Mouse (Mus musculus) heart, embryonic 13.5 days (tissue): Measurements from ENCODE around the gene Apoh. TPM values are rescaled to one million over a fixed set of nuclear protein-coding genes. Genes with fewer than 3 reads are reported as not detected.

Experiments
- ATAC-seq: fragments of 200-750 bp; cut with Nextera tagmentation; 2 replicates; pipeline ENCODE4 v1.8.0; 2017; ENCODE audit warnings: moderate TSS enrichment; ENCODE audit not compliant: insufficient number of reproducible peaks, low FRiP score, low TSS enrichment; ENCODE audit errors: extremely low read depth
- H3K27ac ChIP-seq: fragments of 300-500 bp; sonication (generic); replicated peaks from 2 replicates; pipeline ENCODE4 v1.5.1; 2015; ENCODE audit warnings: moderate library complexity, mild to moderate bottlenecking, inconsistent platforms
- H3K27me3 ChIP-seq: fragments of 300-500 bp; sonication (generic); replicated peaks from 2 replicates; pipeline ENCODE4 v1.6.1; 2015; ENCODE audit warnings: mild to moderate bottlenecking, inconsistent platforms
- H3K36me3 ChIP-seq: fragments of 300-500 bp; sonication (generic); 2 replicates; pipeline ENCODE4 v1.6.1; 2015; ENCODE audit warnings: mild to moderate bottlenecking, inconsistent platforms
- H3K4me1 ChIP-seq: fragments of 300-500 bp; sonication (generic); 2 replicates; pipeline ENCODE4 v1.6.1; 2015; ENCODE audit warnings: inconsistent platforms
- H3K4me2 ChIP-seq: fragments of 300-500 bp; sonication (generic); 2 replicates; pipeline ENCODE4 v1.6.1; 2015; ENCODE audit warnings: inconsistent platforms, mild to moderate bottlenecking, moderate library complexity
- H3K4me3 ChIP-seq: fragments of 300-500 bp; sonication (generic); 2 replicates; pipeline ENCODE4 v1.5.1; 2015; ENCODE audit warnings: moderate library complexity, mild to moderate bottlenecking, inconsistent platforms
- H3K9ac ChIP-seq: fragments of 300-500 bp; sonication (generic); 2 replicates; pipeline ENCODE4 v1.6.1; 2015; ENCODE audit warnings: inconsistent platforms, mild to moderate bottlenecking, moderate library complexity
- H3K9me3 ChIP-seq: fragments of 300-500 bp; sonication (generic); 2 replicates; pipeline ENCODE4 v1.6.1; 2016; ENCODE audit warnings: inconsistent platforms
- WGBS: fragments of 180-500 bp; shearing (Covaris S2); methylation state at CpG from one replicate; pipeline ENCODE4 v1.1.7; 2015; ENCODE audit warnings: mixed read lengths; 5-methylcytosine and 5-hydroxymethylcytosine counted together
- polyA plus RNA-seq: library from polyadenylated mRNA; unstranded; fragments of >200 nt; fragmentation: Nextera tagmentation; extraction: Ambion mirVana; gene quantifications from 2 replicates; pipeline ENCODE4 v1.2.1, GENCODE M21; 2015

Gene Apoh
- polyA plus RNA-seq, result 1.4 and 4.7 TPM in 2 replicates

DNA sequence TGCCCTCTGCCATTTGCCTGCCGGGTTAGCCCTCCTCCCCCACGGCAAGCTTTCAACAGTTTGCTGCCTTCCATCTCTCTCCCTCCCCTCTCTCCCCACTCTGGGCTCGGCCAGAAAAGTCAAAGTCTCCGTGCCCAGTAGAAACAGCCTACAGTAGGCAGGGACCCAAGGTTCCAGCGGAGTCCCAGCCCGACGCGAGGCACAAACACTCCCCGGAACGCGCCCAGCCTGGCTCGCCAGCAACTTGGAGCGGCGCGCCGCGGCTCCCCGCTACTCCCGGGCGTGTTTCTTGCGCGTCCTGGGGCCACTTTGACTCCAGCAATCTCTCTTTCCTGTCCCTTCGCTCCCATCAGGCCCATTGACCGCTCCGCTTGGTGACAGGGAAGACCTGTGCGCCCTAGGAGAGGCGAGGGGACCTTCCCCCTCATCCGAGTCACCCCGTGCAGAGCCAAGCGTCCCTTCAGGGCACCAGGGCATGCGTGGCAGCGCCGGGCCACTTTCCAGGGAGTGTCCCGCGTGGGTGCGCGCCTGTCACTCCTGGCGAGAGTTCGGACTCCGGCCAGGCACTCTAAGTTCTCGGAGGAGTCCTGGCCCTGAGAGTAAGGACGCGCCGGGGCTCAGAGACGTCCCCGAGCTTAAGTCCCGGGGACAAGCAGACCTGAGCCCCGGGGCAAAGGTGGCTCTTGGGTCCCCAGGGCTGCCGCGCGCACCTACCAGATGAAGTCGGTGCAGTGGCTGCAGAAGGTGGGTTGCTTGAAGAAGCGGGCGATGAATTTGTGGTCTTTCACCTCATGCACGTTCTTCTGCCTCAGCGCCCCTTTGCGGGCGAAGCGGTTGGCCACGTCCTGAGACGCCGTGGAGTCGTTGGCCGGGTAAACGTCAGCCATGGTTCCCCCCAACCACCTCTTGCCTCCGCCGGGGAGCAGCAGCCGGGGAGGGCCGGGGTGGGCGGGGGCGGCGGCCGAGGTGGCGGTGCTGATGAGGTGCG is at the start of gene Apoh:
Gene Apoh (plus strand): TSS at position 574 of the 988 bp plus-strand sequence.
- H3K27me3 ChIP-seq, result peaks cover 8% of the 10 kb centered on the region; the same call in 1 of the 2 replicates
- peaks cover 23% of the 10 kb centered on the region for H3K4me1 ChIP-seq
- ATAC-seq, result 0 out of 2 replicates have a peak, but pooled peaks have one; percentile 23
- H3K27ac ChIP-seq, result peak within 1 kb of the TSS; percentile 90
- H3K9me3 ChIP-seq, result no peaks in the 10 kb centered on the region
- peak within 1 kb of the TSS; percentile 96 for H3K9ac ChIP-seq
- peaks cover 9% of the 10 kb centered on the region for H3K36me3 ChIP-seq
- peak within 1 kb of the TSS; percentile 99 for H3K4me2 ChIP-seq
- WGBS, result under 1% methylated on average over 74 of the region's 75 CpGs
- peak within 1 kb of the TSS; percentile 94 for H3K4me3 ChIP-seq

DNA sequence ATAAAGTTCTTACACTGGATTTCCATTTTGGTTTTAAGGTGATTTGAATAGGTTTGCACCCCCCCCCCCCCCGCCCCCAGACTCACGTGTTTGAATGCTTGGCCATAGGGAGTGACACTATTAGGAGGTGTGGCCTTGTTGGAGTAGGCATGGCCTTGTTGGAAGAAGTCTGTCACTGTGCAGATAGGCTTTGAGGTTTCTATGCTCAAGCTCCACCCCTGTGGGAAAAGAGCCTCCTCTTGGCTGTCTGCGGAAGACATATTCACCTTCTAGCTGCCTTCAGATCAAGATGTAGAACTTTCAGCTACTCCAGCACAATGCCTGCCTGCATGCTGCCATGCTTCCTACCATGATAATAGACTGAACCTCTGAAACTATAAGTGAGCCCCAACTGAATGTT is 49.3 kb upstream of the Apoh start:
- 66% methylated on average over 3 of the region's 3 CpGs for WGBS
- Histone ChIP-seq H3K4me2 (no peak overlapping the region), H3K27ac (no peak overlapping the region), H3K36me3 (no peaks in the 10 kb centered on the region), H3K4me3 (no peak overlapping the region), H3K9ac (no peak overlapping the region), H3K9me3 (no peaks in the 10 kb centered on the region), H3K4me1 (0 out of 2 replicates have a peak, but pooled peaks cover 8% of the 10 kb centered on the region), H3K27me3 (no peaks in the 10 kb centered on the region)
- ATAC-seq, result no peak

DNA sequence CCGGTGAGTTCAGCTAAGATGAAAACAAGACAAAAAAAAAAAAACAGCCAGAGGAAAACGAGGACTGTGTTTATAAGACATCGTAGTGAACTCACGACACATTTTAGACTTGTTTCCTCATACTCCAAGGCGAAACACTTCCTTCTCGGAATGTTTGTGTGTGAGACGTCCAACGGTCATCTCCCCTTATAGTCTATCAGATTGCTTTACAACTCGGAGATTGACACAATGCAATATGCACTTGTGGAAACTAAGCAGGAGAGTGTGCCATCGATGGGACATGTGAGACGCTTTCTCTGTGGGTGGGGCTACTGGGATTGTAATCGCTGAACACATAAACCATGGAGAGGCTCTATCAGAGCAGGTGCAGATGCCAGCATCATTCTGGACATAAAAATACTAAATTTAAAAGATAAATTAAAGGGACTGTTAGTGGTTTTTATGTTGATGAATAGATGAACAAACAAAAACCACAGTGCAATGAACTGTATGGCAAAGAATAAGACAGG is 48.8 kb upstream of the Apoh start:
- 0 out of 2 replicates have a peak, but pooled peaks cover 8% of the 10 kb centered on the region for H3K4me1 ChIP-seq
- H3K4me2 ChIP-seq, result no peak overlapping the region
- no peak overlapping the region for H3K4me3 ChIP-seq
- H3K9ac ChIP-seq, result no peak overlapping the region
- no peak for ATAC-seq
- no peaks in the 10 kb centered on the region for H3K9me3 ChIP-seq
- H3K27me3 ChIP-seq, result no peaks in the 10 kb centered on the region
- no peaks in the 10 kb centered on the region for H3K36me3 ChIP-seq
- WGBS, result 89% methylated on average over 12 of the region's 12 CpGs
- no peak overlapping the region for H3K27ac ChIP-seq

DNA sequence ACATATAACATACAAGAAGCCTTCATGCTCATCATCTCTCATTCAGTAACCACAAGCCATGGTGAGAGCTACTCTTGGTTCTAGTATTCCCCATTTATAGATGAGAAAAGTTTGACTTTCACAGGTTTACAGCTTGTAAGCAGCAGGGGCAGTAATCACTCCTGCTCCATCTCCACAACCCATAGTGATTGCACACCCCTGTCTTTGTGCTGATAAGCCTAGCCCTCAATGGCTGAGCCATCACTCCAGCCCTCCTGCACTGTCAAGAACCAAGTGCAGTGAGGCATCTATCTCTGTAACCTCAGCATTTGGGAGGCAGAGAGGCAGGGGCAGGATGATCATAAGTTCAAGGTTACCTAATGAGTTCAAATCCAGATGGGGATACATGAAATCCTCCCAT is 47.8 kb upstream of the Apoh start:
- Histone ChIP-seq H3K4me3 (no peak overlapping the region), H3K27me3 (no peaks in the 10 kb centered on the region), H3K4me2 (no peak overlapping the region), H3K27ac (no peak overlapping the region), H3K4me1 (peaks cover 10% of the 10 kb centered on the region; the same call in 1 of the 2 replicates), H3K36me3 (no peaks in the 10 kb centered on the region), H3K9ac (no peak overlapping the region), H3K9me3 (no peaks in the 10 kb centered on the region)
- no peak for ATAC-seq

DNA sequence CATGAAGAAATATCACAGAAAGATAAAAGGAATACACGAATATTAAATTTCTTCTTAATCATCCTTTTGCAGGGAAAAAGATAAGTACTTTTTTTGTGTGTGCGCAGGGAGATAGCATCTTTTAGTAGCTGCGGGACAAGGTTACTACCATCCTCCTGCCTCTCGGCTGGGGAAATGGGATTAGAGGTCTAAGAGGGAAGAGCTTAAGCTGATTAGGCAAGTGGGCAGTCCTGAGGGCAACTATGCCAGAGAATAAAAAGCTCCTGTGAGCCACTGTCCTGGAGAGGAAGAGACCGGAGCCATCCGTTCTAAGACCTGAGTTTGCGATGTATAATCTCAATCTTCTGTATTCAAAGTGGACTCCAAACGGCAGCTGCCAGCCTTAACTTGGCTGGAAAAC is 45.2 kb upstream of the Apoh start:
- Histone ChIP-seq H3K27ac (no peak overlapping the region), H3K4me3 (no peak overlapping the region), H3K4me2 (no peak overlapping the region), H3K9ac (no peak overlapping the region), H3K4me1 (peaks cover 9% of the 10 kb centered on the region), H3K27me3 (no peaks in the 10 kb centered on the region), H3K36me3 (no peaks in the 10 kb centered on the region), H3K9me3 (no peaks in the 10 kb centered on the region)
- ATAC-seq, result no peak
- WGBS, result 51% methylated on average over 8 of the region's 8 CpGs

DNA sequence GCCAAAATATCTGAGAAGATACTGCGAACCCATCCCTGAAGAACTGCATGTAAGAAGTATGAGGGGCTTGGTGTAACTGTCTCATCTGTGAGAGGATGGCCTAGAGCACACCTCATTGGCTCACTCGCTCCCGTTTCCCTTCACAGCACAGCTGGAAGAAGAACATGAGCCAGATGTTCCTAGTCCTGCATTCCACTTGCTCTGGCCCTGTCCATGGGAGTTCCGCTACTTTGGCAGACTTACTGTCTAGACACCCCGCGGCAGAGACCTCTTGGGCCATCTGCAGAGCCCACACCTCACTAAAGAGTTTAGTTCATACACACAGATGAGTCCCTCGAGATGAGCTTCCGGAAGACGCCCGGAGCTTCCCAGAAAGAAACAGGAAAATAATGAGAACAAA is 43.2 kb upstream of the Apoh start:
- Histone ChIP-seq H3K9ac (no peak overlapping the region), H3K9me3 (no peaks in the 10 kb centered on the region), H3K36me3 (no peaks in the 10 kb centered on the region), H3K27ac (no peak overlapping the region), H3K4me3 (no peak overlapping the region), H3K4me2 (no peak overlapping the region), H3K4me1 (peaks cover 9% of the 10 kb centered on the region), H3K27me3 (no peaks in the 10 kb centered on the region)
- no peak for ATAC-seq
- 83% methylated on average over 10 of the region's 10 CpGs for WGBS

DNA sequence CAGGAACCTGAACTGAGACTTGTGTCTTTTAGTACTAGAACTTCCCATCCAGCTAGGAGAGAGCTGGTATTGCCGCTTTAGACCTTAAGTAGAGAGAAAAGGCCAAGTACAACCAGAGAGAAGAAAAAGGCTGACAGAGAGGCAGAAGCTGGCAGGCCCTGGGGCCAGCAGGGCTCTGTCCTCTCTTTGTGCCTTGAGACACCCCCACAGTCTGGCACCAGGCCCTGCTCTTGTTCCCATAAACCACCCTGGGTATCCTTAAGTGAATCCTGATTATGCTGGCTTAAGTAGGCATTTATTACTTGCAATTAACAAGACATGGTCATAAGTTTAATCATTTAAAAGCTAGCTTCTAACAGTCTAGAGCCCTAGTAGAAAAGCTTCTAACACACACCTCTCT is 42.7 kb upstream of the Apoh start:
- 92% methylated on average over 1 of the region's 1 CpGs for WGBS
- Histone ChIP-seq H3K9ac (no peak overlapping the region), H3K4me3 (no peak overlapping the region), H3K27me3 (no peaks in the 10 kb centered on the region), H3K36me3 (no peaks in the 10 kb centered on the region), H3K9me3 (no peaks in the 10 kb centered on the region), H3K4me1 (peaks cover 9% of the 10 kb centered on the region), H3K27ac (no peak overlapping the region), H3K4me2 (no peak overlapping the region)
- ATAC-seq, result no peak

DNA sequence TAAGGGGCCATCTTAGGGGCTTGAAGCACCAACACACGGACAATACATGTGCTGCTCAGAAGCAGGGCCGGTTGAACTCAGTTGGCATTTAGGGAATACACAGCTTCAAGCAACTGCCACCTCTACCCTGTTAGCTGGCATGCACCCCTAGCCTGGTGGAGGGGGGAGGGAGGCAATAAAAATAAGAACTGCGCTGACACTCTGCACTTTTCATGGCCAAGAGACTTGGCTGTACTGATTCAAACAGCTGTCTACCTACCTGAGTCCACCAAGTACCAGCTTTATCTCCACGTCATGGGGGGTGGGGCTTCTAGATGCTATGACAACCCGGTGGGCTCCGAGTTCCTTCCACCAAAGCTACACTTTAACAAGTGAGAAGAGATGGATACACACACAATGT is 42.1 kb upstream of the Apoh start:
- H3K36me3 ChIP-seq, result no peaks in the 10 kb centered on the region
- H3K9ac ChIP-seq, result no peak overlapping the region
- H3K4me1 ChIP-seq, result peaks cover 9% of the 10 kb centered on the region
- no peak overlapping the region for H3K4me2 ChIP-seq
- H3K9me3 ChIP-seq, result no peaks in the 10 kb centered on the region
- H3K27me3 ChIP-seq, result no peaks in the 10 kb centered on the region
- WGBS, result 77% methylated on average over 6 of the region's 6 CpGs
- H3K4me3 ChIP-seq, result no peak overlapping the region
- H3K27ac ChIP-seq, result no peak overlapping the region
- no peak for ATAC-seq

DNA sequence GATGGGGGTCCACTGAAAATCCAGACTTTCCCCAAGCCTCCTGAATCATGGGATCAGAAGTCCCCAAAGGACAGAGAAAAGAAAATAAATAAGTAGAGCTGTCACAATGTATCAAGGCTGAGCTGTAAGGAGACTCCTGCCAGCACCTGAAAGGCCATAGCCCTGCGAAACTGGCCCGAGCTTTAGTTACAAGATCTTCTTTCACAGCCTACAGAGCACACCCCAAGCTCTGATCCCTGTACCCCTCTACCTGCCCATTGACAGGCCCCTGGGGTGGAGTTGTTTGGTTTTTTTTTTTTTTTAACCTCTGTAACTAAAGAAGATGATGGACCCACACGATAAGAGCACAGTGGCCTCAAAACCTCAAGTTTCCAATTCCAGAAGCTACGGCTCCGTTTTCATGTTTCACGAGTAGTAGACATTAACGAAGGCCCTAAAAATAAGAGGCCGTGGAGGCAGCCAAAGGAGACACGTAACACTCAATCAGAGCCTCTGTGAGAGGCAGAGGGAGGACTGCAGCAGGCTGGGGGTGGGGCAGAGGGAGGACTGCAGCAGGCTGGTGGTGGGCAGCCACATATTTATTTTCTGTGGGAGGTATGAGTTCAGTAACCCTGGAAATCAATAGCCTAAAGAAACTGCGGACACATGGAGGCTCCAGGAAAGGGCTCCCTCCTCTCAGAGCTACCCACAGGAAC is 41.2 kb upstream of the Apoh start:
- no peak overlapping the region for H3K9ac ChIP-seq
- no peak overlapping the region for H3K27ac ChIP-seq
- peaks cover 10% of the 10 kb centered on the region for H3K4me1 ChIP-seq
- H3K36me3 ChIP-seq, result no peaks in the 10 kb centered on the region
- WGBS, result 73% methylated on average over 10 of the region's 10 CpGs
- H3K4me2 ChIP-seq, result no peak overlapping the region
- H3K9me3 ChIP-seq, result no peaks in the 10 kb centered on the region
- no peaks in the 10 kb centered on the region for H3K27me3 ChIP-seq
- H3K4me3 ChIP-seq, result no peak overlapping the region
- ATAC-seq, result no peak

DNA sequence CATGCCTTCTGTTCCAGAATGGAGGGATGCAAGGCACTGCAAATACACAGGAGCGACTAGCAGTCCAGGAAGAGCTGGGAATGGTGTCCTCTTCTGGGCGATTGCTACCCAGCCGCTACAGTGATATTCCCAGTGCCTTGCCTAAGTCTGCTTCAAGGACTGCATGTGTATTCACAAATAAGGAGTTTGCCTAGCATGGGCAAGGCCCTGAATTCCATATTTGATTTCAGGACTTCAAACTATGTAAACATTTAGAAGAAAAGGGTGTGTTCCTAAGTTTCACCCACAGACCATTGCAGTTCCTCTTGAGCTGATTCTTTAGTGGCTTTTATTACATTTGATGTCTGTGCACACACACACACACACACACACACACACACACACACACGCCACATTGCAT is 39.4 kb upstream of the Apoh start:
- Histone ChIP-seq H3K9me3 (no peaks in the 10 kb centered on the region), H3K36me3 (no peaks in the 10 kb centered on the region), H3K9ac (no peak overlapping the region), H3K4me3 (no peak overlapping the region), H3K4me1 (peaks cover 18% of the 10 kb centered on the region), H3K4me2 (no peak overlapping the region), H3K27ac (no peak overlapping the region), H3K27me3 (no peaks in the 10 kb centered on the region)
- no peak for ATAC-seq
- WGBS, result 91% methylated on average over 4 of the region's 4 CpGs

DNA sequence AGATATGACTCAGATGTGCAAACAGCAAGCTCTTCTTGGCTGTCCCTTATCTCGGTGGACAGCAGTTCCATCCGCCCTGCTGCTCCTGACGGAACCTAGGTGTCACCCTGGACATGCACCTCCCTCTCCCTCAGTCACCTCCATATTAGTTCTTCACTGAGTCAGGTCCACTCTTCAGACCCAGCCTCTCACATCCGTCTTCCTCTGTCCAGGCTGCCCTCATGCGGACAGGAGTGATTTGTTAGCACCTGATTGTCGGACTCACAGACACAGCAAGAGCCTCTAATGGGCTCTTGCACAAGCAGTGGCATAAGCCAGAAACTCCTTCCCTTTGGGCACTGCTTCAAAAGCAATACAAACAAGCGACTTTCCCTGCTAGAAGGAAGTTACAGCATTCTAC is 35.9 kb upstream of the Apoh start:
- Histone ChIP-seq H3K4me3 (no peak overlapping the region), H3K9ac (no peak overlapping the region), H3K4me2 (no peak overlapping the region), H3K27ac (no peak overlapping the region), H3K36me3 (no peaks in the 10 kb centered on the region), H3K4me1 (peaks cover 27% of the 10 kb centered on the region), H3K9me3 (no peaks in the 10 kb centered on the region), H3K27me3 (no peaks in the 10 kb centered on the region)
- 36% methylated on average over 7 of the region's 7 CpGs for WGBS
- ATAC-seq, result no peak
